ENCODE assay signal across 17 mouse cellular contexts in the genomic region with DNA sequence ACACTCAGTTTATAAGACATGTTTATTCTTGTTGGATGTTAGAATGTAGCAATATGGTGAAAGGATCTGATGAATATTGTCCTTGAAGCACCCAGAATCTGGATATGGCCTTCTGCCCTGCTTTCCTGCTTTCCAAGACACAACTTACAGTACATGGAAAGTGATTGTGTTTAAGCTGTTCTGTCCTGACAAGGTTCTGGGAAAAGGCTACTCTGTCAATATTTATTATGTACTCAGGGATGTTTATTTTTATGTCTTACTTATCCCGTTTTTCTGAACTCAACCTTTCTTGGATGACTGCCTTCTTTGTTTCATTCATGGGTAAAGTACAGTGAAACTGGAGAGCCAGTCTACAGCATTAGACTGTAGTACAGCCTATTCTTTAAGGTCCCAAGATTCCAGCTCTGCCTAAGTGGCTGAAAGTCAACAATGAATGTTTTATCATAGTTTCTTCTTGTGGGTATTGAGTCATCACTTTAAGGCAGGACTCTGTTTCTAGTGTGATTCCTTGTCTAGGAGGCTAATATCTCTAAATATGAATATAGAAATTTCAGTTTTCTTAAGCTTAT.
"Had no signal": no experiment of that assay in that cellular context is flagged by ENCODE, and none has a peak within 500 bp of the region (broad histone marks: within the 10 kb centered on the region; RNA-seq: fewer than 3 reads in every experiment).

No protein-coding gene starts in this region.

- H3K4me2 ChIP-seq: liver, embryonic 11.5 days; liver, embryonic 13.5 days; liver, embryonic 15.5 days; midbrain, embryonic 11.5 days; midbrain, embryonic 13.5 days; midbrain, embryonic 15.5 days; neural tube, embryonic 12.5 days had no signal

- ATAC-seq: liver, postnatal 0 days; midbrain, embryonic 13.5 days; midbrain, embryonic 15.5 days had no signal

- H3K27ac ChIP-seq: liver, embryonic 13.5 days; liver, embryonic 15.5 days; macrophage; midbrain, embryonic 13.5 days; midbrain, embryonic 15.5 days; neural tube, embryonic 12.5 days had no signal

- DNase-seq: liver; liver, embryonic 13.5 days; liver, postnatal 0 days; lung, postnatal 14 days; lung, postnatal 36 days; right cerebral cortex, postnatal 14 days; thymus, adult 2 months; thymus, postnatal 25 days; thymus, postnatal 4 days had no signal

- H3K27me3 ChIP-seq: liver, embryonic 13.5 days; liver, embryonic 15.5 days; megakaryocyte, embryonic 14.5 days; midbrain, embryonic 13.5 days; midbrain, embryonic 15.5 days; neural tube, embryonic 12.5 days had no signal

- H3K36me3 ChIP-seq: liver, embryonic 13.5 days; liver, embryonic 15.5 days; midbrain, embryonic 13.5 days; midbrain, embryonic 15.5 days; neural tube, embryonic 12.5 days had no signal

- H3K4me3 ChIP-seq: liver, embryonic 13.5 days; liver, embryonic 15.5 days; megakaryocyte, embryonic 14.5 days; midbrain, embryonic 13.5 days; midbrain, embryonic 15.5 days; neural tube, embryonic 12.5 days had no signal

- H3K4me1 ChIP-seq: liver, embryonic 13.5 days; liver, embryonic 15.5 days; megakaryocyte, embryonic 14.5 days; midbrain, embryonic 13.5 days; midbrain, embryonic 15.5 days; neural tube, embryonic 12.5 days had no signal

- H3K9ac ChIP-seq: liver, embryonic 13.5 days; liver, embryonic 15.5 days; liver, postnatal 0 days; midbrain, embryonic 13.5 days; midbrain, embryonic 15.5 days; neural tube, embryonic 12.5 days had no signal

- H3K9me3 ChIP-seq: liver, embryonic 13.5 days; liver, embryonic 15.5 days; megakaryocyte, embryonic 14.5 days; midbrain, embryonic 13.5 days; midbrain, embryonic 15.5 days; neural tube, embryonic 12.5 days had no signal
